Mouse (Mus musculus) heart, adult 8-10 months (tissue): ENCODE measurements around the gene Psmc3. TPM values are rescaled to one million over a fixed set of nuclear protein-coding genes. Genes with fewer than 3 reads are reported as not detected.

Source experiments
- DNase-seq: peaks from one replicate; pipeline ENCODE4 v3.0.0; 2022; ENCODE audit warnings: low spot score
- total RNA-seq, 4 experiments: library from RNA; stranded (reverse); gene quantifications; 2 replicates each; pipeline ENCODE4 v1.2.4; 2022

Gene Psmc3
- total RNA-seq, 4 experiments from 2014 or later: 192 to 274 (median 220) TPM

DNA sequence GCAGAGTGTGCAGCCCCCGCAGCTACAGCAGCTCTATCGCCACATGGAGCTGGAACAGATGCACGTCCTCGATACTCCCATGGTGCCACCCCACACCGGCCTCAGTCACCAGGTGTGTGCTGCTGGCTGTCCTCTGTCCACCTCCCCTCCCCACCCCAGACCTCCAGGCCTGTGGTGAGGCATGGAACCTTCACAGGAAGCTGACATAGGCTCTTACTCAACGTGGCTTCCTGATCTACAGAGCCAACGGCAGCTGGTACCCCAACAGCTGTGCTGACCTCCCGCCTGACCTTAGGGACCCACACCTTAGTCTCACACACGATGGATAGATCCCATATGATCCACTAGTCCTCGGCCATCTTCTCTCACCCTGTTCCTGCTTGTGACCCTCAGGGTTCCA lies 59.5 kb downstream of the Psmc3 start:
- no peak for DNase-seq

DNA sequence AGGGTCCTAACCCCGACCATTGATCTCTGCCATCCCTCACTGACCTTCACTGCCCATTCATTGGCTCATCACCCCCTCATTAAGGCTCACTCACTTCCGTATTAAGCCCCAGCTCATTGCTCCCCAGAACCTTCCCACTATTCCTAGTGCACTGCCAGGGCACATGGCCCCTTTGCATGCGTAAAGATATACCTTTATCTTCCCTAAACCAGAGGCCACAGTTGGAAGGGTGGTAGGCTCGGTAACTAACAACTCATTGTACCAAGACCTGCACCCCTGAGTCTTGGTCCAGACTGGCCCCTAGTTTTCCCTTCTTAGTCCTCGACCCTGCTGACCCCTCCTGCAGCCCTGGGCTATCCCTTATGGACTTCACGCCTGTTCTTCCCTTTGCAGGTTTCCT lies 60.0 kb downstream of the Psmc3 start:
- no peak for DNase-seq

DNA sequence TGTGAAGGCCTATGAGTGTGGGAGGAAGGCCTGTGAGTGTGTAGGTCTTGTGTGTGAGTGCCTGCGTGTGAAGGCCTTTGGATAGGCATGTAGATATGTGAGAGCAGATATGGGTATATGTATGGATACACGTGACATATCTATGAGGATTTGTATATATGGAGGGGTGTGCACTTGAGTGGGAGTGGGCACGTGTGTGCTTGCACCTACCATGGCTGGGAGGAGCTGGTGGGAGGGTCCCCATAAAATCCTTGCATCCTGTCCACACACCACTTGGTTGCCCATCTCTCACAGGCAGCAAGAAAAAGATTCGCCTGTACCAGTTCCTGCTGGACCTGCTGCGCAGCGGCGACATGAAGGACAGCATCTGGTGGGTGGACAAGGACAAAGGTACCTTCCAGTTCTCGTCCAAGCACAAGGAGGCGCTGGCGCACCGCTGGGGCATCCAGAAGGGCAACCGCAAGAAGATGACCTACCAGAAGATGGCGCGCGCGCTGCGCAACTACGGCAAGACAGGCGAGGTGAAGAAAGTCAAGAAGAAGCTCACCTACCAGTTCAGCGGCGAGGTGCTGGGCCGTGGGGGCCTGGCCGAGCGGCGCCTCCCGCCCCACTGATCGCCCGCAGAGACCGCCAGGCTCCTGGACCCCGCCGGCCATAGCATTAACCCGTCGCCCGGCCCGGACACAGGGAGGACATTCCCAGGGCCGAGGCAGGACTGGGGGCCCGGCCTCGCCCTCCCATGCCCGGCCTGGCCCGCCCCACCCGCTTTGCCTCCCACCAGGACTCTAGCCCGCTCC lies 61.2 kb downstream of the Psmc3 start:
- DNase-seq: peak; percentile 95

DNA sequence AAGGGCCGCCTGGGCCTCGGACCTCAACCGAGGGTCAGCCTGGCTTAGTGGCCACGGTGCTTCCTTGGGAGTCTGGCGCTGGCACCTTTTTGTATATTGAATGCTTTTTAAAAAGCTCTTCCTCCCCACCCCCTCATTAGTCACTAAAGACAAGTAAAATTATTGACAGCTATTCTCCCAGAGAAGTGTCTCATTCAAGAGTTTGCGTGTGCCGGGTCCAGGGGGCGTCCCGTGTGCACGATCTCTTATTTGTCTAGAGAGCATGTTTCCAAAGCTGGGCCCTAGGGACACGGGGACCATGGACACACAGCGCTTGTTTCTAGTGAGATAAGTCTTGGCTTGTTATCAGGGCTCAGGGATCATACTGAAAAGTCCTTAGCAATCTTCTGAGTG lies 61.8 kb downstream of the Psmc3 start:
- no peak for DNase-seq

Other genes starting within 250 kb of the Psmc3 start
- 100 to 1,000 TPM; 165 to 183 (median 182) TPM for gene Mtch2, start 206.9 kb upstream of the Psmc3 start, total RNA-seq
- 1 to 10 TPM; 2.6 to 4.9 (median 3.5) TPM for gene C1qtnf4, start 168.1 kb upstream of the Psmc3 start, total RNA-seq
- 10 to 100 TPM; 21.7 to 28.3 (median 24.5) TPM for gene Kbtbd4, start 149.3 kb upstream of the Psmc3 start, total RNA-seq
- gene Ndufs3, start 149.2 kb upstream of the Psmc3 start, total RNA-seq: 1,000 to 10,000 TPM in 1 of 4 experiments, 100 to 1,000 TPM in 3; 876 to 1,074 (median 969) TPM
- 10 to 100 TPM; 68.9 to 76.7 (median 74.4) TPM for gene Celf1, start 113.6 kb upstream of the Psmc3 start, total RNA-seq
- 10 to 100 TPM; 15.4 to 19.4 (median 16.4) TPM for gene Rapsn, start 18.4 kb upstream of the Psmc3 start, total RNA-seq
- gene Slc39a13, start 16.4 kb downstream of the Psmc3 start, total RNA-seq: 10 to 100 TPM; 19.0 to 26.0 (median 23.6) TPM
- 1 to 10 TPM; 2.8 to 6.1 (median 3.2) TPM for gene Spi1, start 28.4 kb downstream of the Psmc3 start, total RNA-seq
- 1,000 to 10,000 TPM; 1,514 to 2,177 (median 1,722) TPM for gene Mybpc3, start 64.1 kb downstream of the Psmc3 start, total RNA-seq
- gene Madd, start 129.8 kb downstream of the Psmc3 start, total RNA-seq: 1 to 10 TPM; 4.9 to 6.9 (median 6.1) TPM
- gene Nr1h3, start 148.8 kb downstream of the Psmc3 start, total RNA-seq: 10 to 100 TPM; 15.6 to 31.0 (median 22.5) TPM
- gene Acp2, start 148.9 kb downstream of the Psmc3 start, total RNA-seq: 10 to 100 TPM; 14.3 to 17.5 (median 16.7) TPM
- gene Ddb2, start 183.0 kb downstream of the Psmc3 start, total RNA-seq: 1 to 10 TPM; 1.7 to 4.2 (median 3.3) TPM
- 100 to 1,000 TPM; 168 to 198 (median 178) TPM for gene Pacsin3, start 201.9 kb downstream of the Psmc3 start, total RNA-seq
- 10 to 100 TPM; 53.7 to 61.8 (median 55.7) TPM for gene Arfgap2, start 211.0 kb downstream of the Psmc3 start, total RNA-seq